Mouse (Mus musculus) lung, postnatal 36 days (tissue): ENCODE measurements around the gene Wwc2.

Experiments
- DNase-seq: peaks from one replicate; pipeline ENCODE4 v3.0.0; 2022; ENCODE audit warnings: mixed read lengths

The Wwc2 gene

DNA sequence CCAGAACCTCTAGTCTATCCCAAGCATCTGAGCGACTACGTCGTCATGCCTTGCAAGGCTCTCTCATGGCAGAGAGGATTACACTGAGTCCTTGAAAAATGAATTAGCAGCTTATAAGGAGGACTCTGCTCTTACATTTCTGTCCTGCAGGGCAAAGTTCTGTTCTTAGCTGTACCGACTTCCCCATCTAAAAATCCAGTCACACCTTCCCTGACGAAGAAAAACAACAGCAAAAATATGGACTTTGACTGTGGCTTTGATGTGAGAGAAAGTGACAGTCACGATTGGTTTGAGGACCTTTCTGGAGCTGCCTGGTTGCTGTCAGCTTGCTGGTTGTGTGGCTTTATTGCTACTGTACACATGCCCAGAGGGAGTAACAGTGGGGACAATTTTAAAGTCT lies 211.1 kb downstream of the Wwc2 start:
- DNase-seq, result no peak

DNA sequence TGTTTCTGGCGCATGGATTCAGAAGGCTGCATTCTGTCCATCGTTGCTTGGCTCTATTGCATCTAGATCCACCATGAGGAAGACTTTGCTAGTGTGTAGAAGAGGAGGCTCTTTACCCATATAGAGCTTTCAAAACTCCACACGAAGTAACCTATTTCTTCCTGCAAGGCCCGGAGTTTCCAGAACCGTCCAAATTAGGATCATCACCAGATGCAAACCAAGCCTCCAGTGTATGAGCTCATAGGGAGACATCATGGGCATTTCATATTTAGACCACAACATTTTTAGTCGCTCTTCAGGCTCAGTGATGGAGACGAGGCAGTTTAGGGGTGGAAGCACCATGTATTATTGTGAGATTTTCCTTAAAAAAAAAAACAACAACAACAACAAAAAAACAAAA lies 213.3 kb downstream of the Wwc2 start:
- DNase-seq, result no peak
